Mouse (Mus musculus): Measurements from ENCODE around the gene Rhag.

Rhag gene

DNA sequence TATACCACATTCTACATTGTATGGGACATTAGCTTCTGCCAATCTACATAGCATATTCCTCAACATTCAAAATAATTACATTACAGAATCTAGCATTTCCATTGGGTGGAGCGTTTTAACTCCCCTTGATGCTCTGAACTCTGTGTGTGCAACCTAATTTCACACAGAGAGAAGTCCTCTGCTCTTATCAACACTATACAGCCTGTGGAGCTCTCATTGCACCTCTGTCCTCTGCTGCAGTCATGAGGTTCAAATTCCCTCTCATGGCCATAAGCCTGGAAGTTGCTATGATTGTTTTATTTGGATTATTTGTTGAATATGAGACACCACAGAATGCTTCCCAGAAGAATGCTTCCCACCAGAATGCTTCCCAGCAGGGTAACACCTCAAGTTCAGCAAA, at the start of gene Rhag:
Gene Rhag (plus strand): TSS at position 193 of the 400 bp plus-strand sequence.
- in situ Hi-C loops (cut with MboI, MseI) = no loop called here

DNA sequence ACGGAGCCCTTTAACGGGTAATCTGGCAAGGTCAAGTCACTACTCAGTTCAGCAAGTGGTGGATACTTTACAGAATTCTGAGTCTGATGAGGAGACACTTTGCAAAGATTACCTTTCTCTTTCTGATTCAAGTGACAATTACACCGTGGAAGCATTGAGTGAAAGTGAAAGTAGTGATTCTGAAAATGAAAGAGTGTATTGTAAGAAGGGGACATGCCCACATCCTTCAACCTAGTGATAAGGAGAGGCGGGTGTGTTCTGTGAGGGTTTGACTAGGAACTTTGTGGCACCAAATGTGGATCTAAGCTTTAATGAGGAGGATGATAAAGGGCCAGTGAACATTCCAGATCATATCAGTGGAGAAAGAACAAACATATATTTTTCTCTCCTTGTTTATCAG, 47.3 kb upstream of the Rhag start:
- in situ Hi-C loops (cut with MboI, MseI) = no loop called here

DNA sequence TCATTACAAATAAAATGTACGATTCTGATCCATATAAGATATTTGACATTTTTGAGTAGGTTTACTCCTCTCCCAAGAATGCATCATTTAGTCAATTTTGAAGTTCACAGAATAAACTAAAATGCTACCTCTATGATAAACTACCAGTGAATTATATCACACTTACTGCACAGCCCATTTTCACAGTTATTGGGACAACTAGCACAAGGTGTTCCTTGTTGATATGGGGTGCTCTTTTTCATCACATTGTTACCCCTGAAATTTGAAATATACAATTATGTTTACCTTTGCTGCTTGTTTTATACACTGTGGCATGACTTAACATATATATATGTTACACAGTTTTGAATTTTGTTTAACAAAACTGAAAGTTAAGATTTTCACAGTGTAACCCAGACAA, 43.8 kb upstream of the Rhag start:
- in situ Hi-C loops (cut with MboI, MseI) = no loop called here

DNA sequence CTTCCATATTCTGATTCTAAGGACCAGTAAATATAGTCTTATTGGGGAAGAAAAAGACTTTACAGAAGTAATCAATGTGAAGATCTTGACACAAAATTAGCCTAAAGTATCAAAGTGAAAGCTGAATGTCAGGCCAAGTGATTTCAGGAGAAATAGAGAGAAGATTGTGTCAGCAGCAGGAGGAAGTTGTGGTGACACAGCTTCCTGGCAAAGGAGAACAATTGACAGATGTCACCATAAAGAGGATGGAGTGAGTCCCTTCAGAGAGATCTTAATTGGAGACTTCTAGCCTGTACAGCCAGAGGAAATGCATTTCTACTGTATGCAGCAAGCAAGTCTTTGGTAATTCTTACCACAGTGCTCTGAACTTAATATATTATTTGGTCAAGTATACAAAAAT, 21.0 kb upstream of the Rhag start:
- in situ Hi-C loops (cut with MboI, MseI) = no loop called here

- in situ Hi-C loops (cut with MboI, MseI) = no loop called here
These were observed 16.7 kb upstream of the Rhag start for GRCm38 (mm10) chr17:40793921-40794854.

DNA sequence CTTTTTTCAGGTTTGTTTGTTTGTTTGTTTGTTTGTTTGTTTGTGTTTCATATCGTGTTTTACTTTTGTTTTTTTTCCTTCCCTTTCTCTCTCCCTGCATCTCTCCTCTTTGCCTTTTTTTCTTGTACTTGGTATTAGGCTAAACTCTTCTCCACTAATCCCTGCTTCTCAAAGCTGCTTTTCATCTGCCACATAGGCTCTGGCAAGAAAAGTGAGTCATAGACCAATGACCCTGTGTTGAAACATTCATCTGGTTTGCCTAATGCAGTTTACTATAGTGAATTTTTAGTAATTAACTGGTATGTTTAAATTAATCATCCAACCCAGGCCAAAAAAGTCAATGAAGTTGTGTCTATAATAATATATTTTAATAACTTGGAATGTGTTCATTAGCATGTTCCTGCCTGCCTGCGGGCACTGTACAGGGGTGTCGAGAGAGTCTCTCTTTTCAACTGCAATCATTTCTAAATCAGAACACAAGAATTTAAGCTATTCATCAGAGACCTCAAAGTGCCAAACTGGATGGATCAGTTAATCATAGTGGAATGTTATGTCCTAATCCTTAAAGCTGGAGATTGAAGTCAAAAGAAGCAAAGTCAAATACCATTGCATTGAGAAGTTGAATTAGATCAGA, 8.1 kb upstream of the Rhag start:
- in situ Hi-C loops (cut with MboI, MseI) = no loop called here

DNA sequence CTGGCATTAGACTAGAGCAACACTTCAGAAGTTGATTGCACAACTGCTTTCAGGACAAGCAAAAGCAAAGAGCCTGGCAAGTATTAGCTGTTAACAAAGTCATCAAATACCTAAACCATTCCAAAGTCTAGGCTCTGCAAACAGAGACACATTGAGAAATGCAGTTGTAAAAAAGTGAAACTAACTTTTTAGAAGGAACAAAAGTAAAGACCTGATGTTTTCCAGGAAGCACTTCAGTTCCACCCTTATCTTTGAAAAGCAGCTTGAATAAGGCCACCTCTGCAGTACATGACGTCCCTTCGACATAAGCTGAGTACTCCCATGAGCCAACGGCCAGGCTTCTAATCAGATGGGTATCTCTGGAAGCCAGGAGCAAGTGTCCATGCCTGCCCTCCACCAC, 4.4 kb upstream of the Rhag start:
- in situ Hi-C loops (cut with MboI, MseI) = no loop called here

DNA sequence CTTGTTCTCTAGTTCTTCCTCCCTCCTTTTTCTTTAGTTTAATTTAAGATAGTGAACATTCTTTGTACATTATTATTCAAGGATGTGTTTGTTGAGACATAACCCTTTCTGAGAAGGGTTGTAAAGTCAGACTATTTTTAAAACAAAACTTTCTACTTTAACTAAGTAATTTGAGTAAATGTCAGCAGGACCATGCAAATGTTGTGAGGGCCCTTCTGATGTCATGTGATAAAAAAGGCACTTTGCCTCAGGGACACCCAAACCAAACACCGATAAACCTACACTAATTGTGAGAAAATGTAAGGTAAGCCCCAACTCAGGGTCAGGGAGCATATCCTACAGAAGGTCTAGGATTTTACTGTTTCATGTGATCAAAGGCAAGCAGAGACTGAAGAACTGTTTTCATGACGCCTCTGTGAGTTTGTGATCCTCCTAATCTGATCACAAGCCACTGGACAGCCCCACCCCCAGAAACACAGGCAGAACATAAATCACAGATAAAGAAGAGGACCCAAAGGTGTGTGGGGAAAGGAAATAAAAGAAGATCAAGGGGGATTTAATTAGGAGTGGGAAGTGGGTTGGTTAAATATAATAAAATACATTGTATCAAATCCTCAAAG, 3.9 kb upstream of the Rhag start, which contains the start of gene Crisp2:
Gene Crisp2 (minus strand): TSS at position 51 of the 620 bp plus-strand sequence.
- in situ Hi-C loops (cut with MboI, MseI) = no loop called here

- in situ Hi-C loops (cut with MboI, MseI) = no loop called here
These were observed 2.9 kb upstream of the Rhag start for GRCm38 (mm10) chr17:40808071-40808470.

DNA sequence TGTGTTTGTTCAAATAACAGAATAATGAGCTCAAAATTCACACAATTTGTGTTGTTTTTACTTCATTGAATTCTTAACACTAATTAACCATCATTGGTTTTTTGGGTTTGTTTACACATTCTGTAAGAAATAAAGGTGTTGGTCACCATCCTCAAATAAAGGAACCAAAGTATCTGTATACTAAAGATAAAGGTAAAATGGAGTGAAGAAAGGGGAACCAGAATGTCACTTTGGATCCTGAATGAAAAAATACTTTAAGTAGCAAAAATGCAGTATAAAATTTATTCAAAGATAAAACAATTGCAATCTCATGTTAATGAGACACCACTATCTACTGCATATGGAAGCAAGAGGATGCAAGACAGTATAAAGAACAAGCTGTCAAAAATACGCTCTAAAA, 634 bp downstream of the Rhag start:
- in situ Hi-C loops (cut with MboI, MseI) = no loop called here

DNA sequence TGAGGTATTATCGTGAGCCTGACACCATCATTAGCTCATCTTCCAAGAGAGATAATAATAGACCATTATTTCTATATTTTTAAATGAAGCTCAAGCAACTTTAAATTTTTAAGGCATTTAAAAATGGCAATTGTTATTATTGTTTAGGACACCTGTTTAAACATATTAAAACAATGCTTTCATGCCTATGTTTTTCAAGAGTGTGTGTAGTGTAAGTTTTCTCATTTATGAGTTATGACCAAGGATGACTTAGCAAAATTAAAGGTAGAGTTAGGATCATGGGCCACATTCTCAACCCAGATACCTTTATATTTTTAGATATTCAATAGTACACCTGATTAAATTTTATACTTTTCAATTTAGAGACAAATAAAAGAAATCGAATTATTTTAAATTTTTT, 1.3 kb downstream of the Rhag start:
- in situ Hi-C loops (cut with MboI, MseI) = no loop called here

DNA sequence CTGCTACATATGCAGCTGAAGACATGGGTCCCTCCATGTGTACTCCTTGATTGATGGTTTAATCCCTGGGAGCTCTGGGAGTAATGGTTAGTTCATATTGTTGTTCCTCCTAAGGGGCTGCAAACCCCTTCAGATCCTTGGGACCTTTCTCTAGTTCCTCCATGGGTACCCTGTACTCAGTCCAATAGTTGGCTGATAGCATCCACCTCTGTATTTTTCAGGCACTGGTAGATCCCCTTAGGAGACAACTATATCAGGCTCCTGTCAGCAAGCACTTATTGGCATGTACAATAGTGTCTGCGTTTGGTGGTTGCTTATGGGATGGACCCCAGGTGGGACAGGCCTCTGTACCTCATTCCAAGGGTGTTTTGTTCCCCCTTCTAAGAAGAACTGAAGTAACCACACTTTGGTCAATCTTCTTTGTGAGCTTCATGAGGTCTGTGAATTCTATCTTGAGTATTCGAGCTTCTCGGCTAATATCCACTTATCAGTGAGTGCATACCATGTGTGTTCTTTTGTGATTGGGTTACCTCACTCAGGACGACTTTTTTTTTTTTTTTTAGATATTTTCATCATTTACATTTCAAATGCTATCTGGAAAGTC, 6.5 kb downstream of the Rhag start:
- in situ Hi-C loops (cut with MboI, MseI) = no loop called here

- in situ Hi-C loops (cut with MboI, MseI) = no loop called here
These were observed 10.6 kb downstream of the Rhag start for GRCm38 (mm10) chr17:40821477-40821876.

- in situ Hi-C loops (cut with MboI, MseI) = no loop called here
These were observed 12.9 kb downstream of the Rhag start for GRCm38 (mm10) chr17:40823817-40824216.

DNA sequence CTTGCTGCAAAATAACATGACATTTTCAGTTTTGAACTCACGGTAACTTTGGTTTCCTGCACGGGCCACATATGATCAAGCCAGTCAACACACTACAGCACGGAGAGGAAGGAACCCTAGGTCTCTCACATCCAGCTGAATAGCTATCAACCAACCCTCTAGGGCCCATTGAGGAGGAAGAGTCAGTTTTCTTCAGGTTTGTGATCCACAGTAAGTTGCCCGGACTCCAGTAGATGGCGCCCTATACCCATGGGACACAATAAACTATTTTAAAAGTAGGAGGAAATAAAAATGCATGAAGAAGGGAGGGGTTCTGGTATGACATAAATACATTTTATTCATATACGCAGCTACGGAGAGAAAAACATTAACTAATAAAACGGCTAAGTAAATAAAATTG, 13.6 kb downstream of the Rhag start:
- in situ Hi-C loops (cut with MboI, MseI) = no loop called here

- in situ Hi-C loops (cut with MboI, MseI) = loop anchor here (25.0 kb wide), 1 partner anchor 1780 kb away; the partner anchor contains the start of gene Opn5
These were observed 20.9 kb downstream of the Rhag start for GRCm38 (mm10) chr17:40831870-40832269.

DNA sequence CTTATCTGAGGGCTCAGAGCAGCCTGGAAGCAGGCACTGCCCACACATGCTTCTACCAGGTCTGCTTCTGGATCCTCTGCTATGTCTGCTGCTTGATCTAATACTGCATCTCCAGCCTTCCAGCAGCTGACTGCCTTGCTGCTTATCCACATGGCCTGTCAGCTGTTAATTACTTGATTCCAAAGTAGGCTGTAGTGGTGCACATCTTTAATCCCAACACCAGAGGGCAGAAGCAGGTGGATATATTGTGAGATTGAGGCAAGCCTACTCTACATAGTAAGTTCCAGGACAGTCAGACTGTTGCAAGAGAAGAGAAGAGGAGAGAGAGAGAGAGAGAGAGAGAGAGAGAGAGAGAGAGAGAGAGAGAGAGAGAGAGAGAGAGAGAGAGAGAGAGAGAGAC, 26.4 kb downstream of the Rhag start:
- in situ Hi-C loops (cut with MboI, MseI) = loop anchor here (25.0 kb wide), 1 partner anchor 1775 kb away; the partner anchor contains the start of gene Opn5

DNA sequence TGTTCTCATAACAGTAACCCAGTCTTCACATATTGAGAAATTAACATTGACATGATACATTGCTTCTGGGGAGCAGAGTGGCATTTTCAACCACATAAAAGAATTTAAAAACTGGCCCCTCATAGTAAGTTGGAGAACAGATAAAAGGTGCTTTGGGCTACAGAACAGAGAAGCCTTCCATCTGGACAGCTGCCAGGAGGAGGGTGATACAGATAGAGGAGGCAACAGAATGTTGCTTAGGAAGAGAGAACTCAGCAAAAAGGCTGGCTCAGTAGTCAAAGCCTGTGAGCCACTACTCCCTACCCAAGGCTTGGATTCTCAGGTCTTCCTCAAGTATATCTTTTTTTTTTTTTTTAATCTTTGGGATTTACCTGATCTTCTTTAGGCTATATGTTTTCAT, 44.1 kb downstream of the Rhag start:
- in situ Hi-C loops (cut with MboI, MseI) = no loop called here

GRCm38 (mm10) chr17:40868952-40869747, 58.2 kb downstream of the Rhag start:
- in situ Hi-C loops (cut with MboI, MseI) = no loop called here

DNA sequence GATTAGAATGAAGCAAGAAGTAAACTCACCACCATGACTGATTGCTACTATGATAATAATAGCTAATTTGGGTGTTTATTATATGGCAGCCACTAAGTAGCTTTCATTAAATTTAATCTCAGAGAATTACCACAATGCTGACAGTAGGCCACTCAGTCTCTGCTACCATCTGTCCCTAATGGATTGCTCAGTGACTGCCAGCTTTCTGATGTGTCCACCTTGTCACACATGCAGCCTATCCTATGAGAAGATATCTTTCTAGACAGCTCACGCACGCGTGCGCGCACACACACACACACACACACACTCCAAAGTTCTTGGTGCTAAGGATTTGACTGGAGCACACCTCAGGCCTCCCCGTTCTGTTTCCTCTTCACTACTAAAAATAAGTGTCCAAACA, 61.7 kb downstream of the Rhag start:
- in situ Hi-C loops (cut with MboI, MseI) = no loop called here

GRCm38 (mm10) chr17:40873582-40874011, 62.7 kb downstream of the Rhag start:
- in situ Hi-C loops (cut with MboI, MseI) = no loop called here

All from T-helper 2 cell (primary cell).